Mouse (Mus musculus): ENCODE results near the gene Ccdc142. TPM values are rescaled to one million over a fixed set of nuclear protein-coding genes. Genes with fewer than 3 reads are reported as not detected.

Gene Ccdc142
- polyA plus RNA-seq, 1 experiment from 2014 or later = 5.0 TPM

- WGBS = under 1% methylated on average over 47 of the region's 47 CpGs
- Histone ChIP-seq H3K36me3 (no peaks in the 10 kb centered on the region), H3K4me2 (replicated peaks) (peak overlapping the region; percentile 18; the same call in 1 of the 2 replicates), H3K9ac (replicated peaks) (no peak overlapping the region), H3K9me3 (no peaks in the 10 kb centered on the region), H3K27me3 (peaks cover 88% of the 10 kb centered on the region), H3K4me3 (peak overlapping the region; percentile 17; the same call in 1 of the 2 replicates), H3K27ac (replicated peaks) (no peak overlapping the region), H3K4me1 (0 out of 2 replicates have a peak, but pooled peaks cover 9% of the 10 kb centered on the region)
- no peak for ATAC-seq (ENCODE audit: low FRiP score, low read depth)
Observed at GRCm38 (mm10) chr6:83087205-83087925, 14.0 kb upstream of the Ccdc142 start.

GRCm38 (mm10) chr6:83087926-83088260, 13.5 kb upstream of the Ccdc142 start:
- H3K4me2 ChIP-seq (replicated peaks) = 0 out of 2 replicates have a peak overlapping the region, but pooled peaks have one; percentile 18
- peak overlapping the region; percentile 17; the same call in 1 of the 2 replicates for H3K4me3 ChIP-seq
- H3K36me3 ChIP-seq = no peaks in the 10 kb centered on the region
- H3K4me1 ChIP-seq = 0 out of 2 replicates have a peak, but pooled peaks cover 9% of the 10 kb centered on the region
- H3K9ac ChIP-seq (replicated peaks) = no peak overlapping the region
- no peaks in the 10 kb centered on the region for H3K9me3 ChIP-seq
- no peak overlapping the region for H3K27ac ChIP-seq (replicated peaks)
- H3K27me3 ChIP-seq = peaks cover 88% of the 10 kb centered on the region
- no peak for ATAC-seq (ENCODE audit: low FRiP score, low read depth)
- WGBS = 5% methylated on average over 9 of the region's 9 CpGs

- H3K27ac ChIP-seq (replicated peaks) = no peak overlapping the region
- H3K9me3 ChIP-seq = no peaks in the 10 kb centered on the region
- no peak overlapping the region for H3K4me2 ChIP-seq (replicated peaks)
- H3K36me3 ChIP-seq = no peaks in the 10 kb centered on the region
- no peak overlapping the region for H3K4me3 ChIP-seq
- 49% methylated on average over 6 of the region's 6 CpGs for WGBS
- ATAC-seq (ENCODE audit: low FRiP score, low read depth) = no peak
- H3K4me1 ChIP-seq = no peaks in the 10 kb centered on the region
- H3K27me3 ChIP-seq = peaks cover 62% of the 10 kb centered on the region
- no peak overlapping the region for H3K9ac ChIP-seq (replicated peaks)
Observed at GRCm38 (mm10) chr6:83092416-83093127, 8.8 kb upstream of the Ccdc142 start.

- no peak overlapping the region for H3K27ac ChIP-seq (replicated peaks)
- no peaks in the 10 kb centered on the region for H3K9me3 ChIP-seq
- 39% methylated on average over 6 of the region's 6 CpGs for WGBS
- H3K9ac ChIP-seq (replicated peaks) = no peak overlapping the region
- H3K27me3 ChIP-seq = peaks cover 44% of the 10 kb centered on the region
- no peak overlapping the region for H3K4me3 ChIP-seq
- H3K4me2 ChIP-seq (replicated peaks) = no peak overlapping the region
- ATAC-seq (ENCODE audit: low FRiP score, low read depth) = no peak
- H3K36me3 ChIP-seq = no peaks in the 10 kb centered on the region
- no peaks in the 10 kb centered on the region for H3K4me1 ChIP-seq
Observed at GRCm38 (mm10) chr6:83095968-83096367, 5.4 kb upstream of the Ccdc142 start.

- Histone ChIP-seq H3K4me3 (no peak overlapping the region), H3K4me2 (replicated peaks) (no peak overlapping the region), H3K9ac (replicated peaks) (no peak overlapping the region), H3K27me3 (peaks cover 37% of the 10 kb centered on the region), H3K27ac (replicated peaks) (no peak overlapping the region), H3K36me3 (no peaks in the 10 kb centered on the region), H3K4me1 (peaks cover 13% of the 10 kb centered on the region), H3K9me3 (no peaks in the 10 kb centered on the region)
- 63% methylated on average over 2 of the region's 2 CpGs for WGBS
- ATAC-seq (ENCODE audit: low FRiP score, low read depth) = no peak
Observed at GRCm38 (mm10) chr6:83098411-83098810, 3.0 kb upstream of the Ccdc142 start.

- Histone ChIP-seq H3K4me3 (peak overlapping the region; percentile 75), H3K27ac (replicated peaks) (peak overlapping the region; percentile 81), H3K9me3 (no peaks in the 10 kb centered on the region), H3K36me3 (0 out of 2 replicates have a peak, but pooled peaks cover 1% of the 10 kb centered on the region), H3K4me2 (replicated peaks) (peak overlapping the region; percentile 100), H3K9ac (replicated peaks) (peak overlapping the region; percentile 81), H3K27me3 (peaks cover 22% of the 10 kb centered on the region), H3K4me1 (peaks cover 14% of the 10 kb centered on the region)
- peak; percentile 82 for ATAC-seq (ENCODE audit: low FRiP score, low read depth)
- under 1% methylated on average over 74 of the region's 74 CpGs for whole genome bisulfite sequencing
Observed at GRCm38 (mm10) chr6:83101688-83102556, 521 bp downstream of the Ccdc142 start.

- ATAC-seq (ENCODE audit: low FRiP score, low read depth) = no peak
- WGBS = 45% methylated on average over 11 of the region's 11 CpGs
- Histone ChIP-seq H3K4me2 (replicated peaks) (peak overlapping the region; percentile 100), H3K4me3 (peak overlapping the region; percentile 75; the same call in 1 of the 2 replicates), H3K36me3 (0 out of 2 replicates have a peak, but pooled peaks cover 6% of the 10 kb centered on the region), H3K27me3 (peaks cover 22% of the 10 kb centered on the region), H3K9ac (replicated peaks) (peak overlapping the region; percentile 81; the same call in 1 of the 2 replicates), H3K4me1 (peaks cover 23% of the 10 kb centered on the region), H3K27ac (replicated peaks) (no peak overlapping the region), H3K9me3 (no peaks in the 10 kb centered on the region)
Observed at GRCm38 (mm10) chr6:83103130-83103650, 1.8 kb downstream of the Ccdc142 start.

GRCm38 (mm10) chr6:83104158-83104557, 2.8 kb downstream of the Ccdc142 start:
- Histone ChIP-seq H3K4me3 (no peak overlapping the region), H3K9ac (replicated peaks) (no peak overlapping the region), H3K4me1 (peaks cover 28% of the 10 kb centered on the region), H3K4me2 (replicated peaks) (no peak overlapping the region), H3K27me3 (peaks cover 22% of the 10 kb centered on the region), H3K9me3 (no peaks in the 10 kb centered on the region), H3K36me3 (0 out of 2 replicates have a peak, but pooled peaks cover 6% of the 10 kb centered on the region), H3K27ac (replicated peaks) (no peak overlapping the region)
- no peak for ATAC-seq (ENCODE audit: low FRiP score, low read depth)
- 72% methylated on average over 4 of the region's 4 CpGs for WGBS

- WGBS = 36% methylated on average over 13 of the region's 13 CpGs
- H3K9me3 ChIP-seq = no peaks in the 10 kb centered on the region
- H3K27ac ChIP-seq (replicated peaks) = peak overlapping the region; percentile 82; the same call in 1 of the 2 replicates
- peaks cover 30% of the 10 kb centered on the region for H3K4me1 ChIP-seq
- H3K27me3 ChIP-seq = peaks cover 8% of the 10 kb centered on the region
- H3K4me3 ChIP-seq = peak overlapping the region; percentile 87
- ATAC-seq (ENCODE audit: low FRiP score, low read depth) = peak; percentile 39; the same call in 1 of the 2 replicates
- H3K9ac ChIP-seq (replicated peaks) = peak overlapping the region; percentile 86
- H3K4me2 ChIP-seq (replicated peaks) = peak overlapping the region; percentile 87
- 0 out of 2 replicates have a peak, but pooled peaks cover 6% of the 10 kb centered on the region for H3K36me3 ChIP-seq
Observed at GRCm38 (mm10) chr6:83107566-83108400, 6.4 kb downstream of the Ccdc142 start.

- H3K27me3 ChIP-seq = no peaks in the 10 kb centered on the region
- H3K4me1 ChIP-seq = peaks cover 22% of the 10 kb centered on the region
- under 1% methylated on average over 76 of the region's 76 CpGs for WGBS
- H3K27ac ChIP-seq (replicated peaks) = peak within 1 kb of the TSS; percentile 82
- peak within 1 kb of the TSS; percentile 87 for H3K4me3 ChIP-seq
- H3K4me2 ChIP-seq (replicated peaks) = peak within 1 kb of the TSS; percentile 87
- ATAC-seq (ENCODE audit: low FRiP score, low read depth) = peak; percentile 88
- no peaks in the 10 kb centered on the region for H3K9me3 ChIP-seq
- 0 out of 2 replicates have a peak, but pooled peaks cover 6% of the 10 kb centered on the region for H3K36me3 ChIP-seq
- H3K9ac ChIP-seq (replicated peaks) = peak within 1 kb of the TSS; percentile 86
Observed at GRCm38 (mm10) chr6:83108762-83109668, 7.6 kb downstream of the Ccdc142 start, which contains the start of gene Mrpl53. TSS of gene Mrpl53 (plus strand) at chr6:83109040.

All from midbrain, embryonic 12.5 days (tissue).